Mouse (Mus musculus): Measurements from ENCODE around the gene Cdk20. TPM values are rescaled to one million over a fixed set of nuclear protein-coding genes. Genes with fewer than 3 reads are reported as not detected.

Gene Cdk20
- total RNA-seq, 2 experiments from 2014 or later, result 3.1 to 3.3 TPM

DNA sequence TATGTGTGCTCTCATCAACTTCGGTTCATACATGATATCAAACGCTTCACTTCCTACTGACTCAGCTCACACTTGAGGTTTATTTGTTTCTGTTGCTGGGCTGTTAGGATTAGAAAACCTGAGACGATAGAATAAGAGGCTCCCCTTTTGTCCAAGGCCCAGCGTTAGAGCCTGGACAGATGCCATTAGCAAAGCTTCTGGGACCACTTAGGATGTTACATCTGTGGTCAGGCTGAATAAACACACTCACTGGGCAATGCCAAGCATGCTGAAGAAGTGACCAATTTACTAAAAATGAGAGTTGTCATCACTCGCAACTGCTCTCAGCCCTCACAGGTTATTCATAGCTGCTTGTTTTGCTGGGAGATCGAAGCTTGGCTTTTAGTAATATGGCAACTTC, 57.8 kb downstream of the Cdk20 start:
- no peak for DNase-seq (ENCODE audit: low spot score)

Other genes with a start within 250 kb of the Cdk20 start
- 1 to 10 TPM; 5.9 to 7.5 TPM for gene Cdc14b, start 157.0 kb upstream of the Cdk20 start, total RNA-seq (2021)
- 10 to 100 TPM; 47.3 to 51.5 TPM for gene Aaed1, start 119.6 kb upstream of the Cdk20 start, total RNA-seq (2021)
- 100 to 1,000 TPM; 121 to 124 TPM for gene Ctsl, start 61.4 kb upstream of the Cdk20 start, total RNA-seq (2021)
- under 1 TPM; 0.62 to 0.71 TPM for gene Fam240b, start 65.5 kb downstream of the Cdk20 start, total RNA-seq (2021)